Mouse (Mus musculus) hindbrain, postnatal 0 days (tissue): Measurements from ENCODE around the gene Tnfsf10. TPM values are rescaled to one million over a fixed set of nuclear protein-coding genes. Genes with fewer than 3 reads are reported as not detected.

ENCODE experiments used
- ATAC-seq: fragments of 200-750 bp; cut with Nextera tagmentation; 2 replicates; pipeline ENCODE4 v1.8.0; 2017; ENCODE audit warnings: mild to moderate bottlenecking, moderate TSS enrichment, moderate library complexity
- DNase-seq: peaks from one replicate; pipeline ENCODE4 v3.0.0-alpha.2; 2015; ENCODE audit warnings: low spot score
- H3K27ac ChIP-seq: fragments of 300-500 bp; sonication (generic); 2 replicates; pipeline ENCODE4 v1.5.1; 2014; ENCODE audit warnings: mild to moderate bottlenecking
- H3K27me3 ChIP-seq: fragments of 300-500 bp; sonication (generic); 2 replicates; pipeline ENCODE4 v1.6.1; 2014; ENCODE audit warnings: low read length, mixed read lengths; ENCODE audit not compliant: insufficient read depth
- H3K36me3 ChIP-seq: fragments of 300-500 bp; sonication (generic); 2 replicates; pipeline ENCODE4 v1.6.1; 2014; ENCODE audit warnings: low read length, mixed read lengths; ENCODE audit not compliant: insufficient read depth
- H3K4me1 ChIP-seq: fragments of 300-500 bp; sonication (generic); 2 replicates; pipeline ENCODE4 v1.6.1; 2014; ENCODE audit warnings: antibody characterized with exemption, low read length, mixed read lengths; ENCODE audit not compliant: insufficient read depth
- H3K4me2 ChIP-seq: fragments of 300-500 bp; sonication (generic); 2 replicates; pipeline ENCODE4 v1.6.1; 2014; ENCODE audit warnings: low read depth, mild to moderate bottlenecking, low read length, moderate library complexity, mixed read lengths
- H3K4me3 ChIP-seq: fragments of 300-500 bp; sonication (generic); 2 replicates; pipeline ENCODE4 v1.5.1; 2014; ENCODE audit warnings: low read length
- H3K9ac ChIP-seq: fragments of 300-500 bp; sonication (generic); replicated peaks from 2 replicates; pipeline ENCODE4 v1.6.1; 2014; ENCODE audit warnings: mild to moderate bottlenecking, low read length, moderate library complexity, mixed read lengths
- H3K9me3 ChIP-seq: fragments of 300-500 bp; sonication (generic); 2 replicates; pipeline ENCODE4 v1.6.1; 2016; ENCODE audit warnings: low read length, mixed read lengths
- CTCF ChIP-seq: IDR thresholded peaks from 2 replicates; pipeline ENCODE4 v1.5.1; 2016; ENCODE audit warnings: antibody characterized with exemption, control low read depth, low read depth
- WGBS: fragments of 180-500 bp; shearing (Covaris S2); extraction: QIAGEN DNeasy Blood & Tissue Kit; methylation state at CpG from one replicate; pipeline ENCODE4 v1.1.7; 2014; 5-methylcytosine and 5-hydroxymethylcytosine counted together
- polyA plus RNA-seq: library from polyadenylated mRNA; unstranded; fragments of >200 nt; fragmentation: Nextera tagmentation; extraction: Ambion mirVana; gene quantifications from 2 replicates; pipeline ENCODE4 v1.2.1, GENCODE M21; 2015
- total RNA-seq: library from RNA; depleted of rRNA; stranded (reverse); fragments of >200 nt; gene quantifications from 2 replicates; pipeline ENCODE4 v1.2.3, GENCODE M21; 2014

Tnfsf10 gene
- total and polyA plus RNA-seq, 2 experiments from 2014 or later = 0.35 to 0.73 TPM

DNA sequence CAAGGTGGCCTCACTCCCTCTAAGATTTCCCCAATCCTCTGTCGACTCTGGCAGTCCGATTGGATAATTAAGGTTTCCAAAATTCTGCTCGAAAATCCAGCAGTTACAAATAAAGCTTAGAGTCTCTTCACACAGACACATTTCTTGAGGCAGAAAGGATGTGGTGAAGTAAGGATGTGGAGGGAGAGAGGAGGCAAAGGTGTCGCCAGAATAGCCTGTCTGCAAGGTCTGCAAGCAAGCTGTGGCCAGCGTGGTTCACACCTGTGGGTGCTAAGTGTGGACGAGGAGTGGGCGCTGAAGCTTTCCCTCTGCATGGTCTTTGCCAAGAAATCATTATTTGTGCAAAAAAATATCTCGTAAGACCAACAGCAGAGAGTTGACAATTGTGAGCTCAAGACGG is 5.8 kb downstream of the Tnfsf10 start:
- H3K4me3 ChIP-seq = no peak overlapping the region
- H3K36me3 ChIP-seq = no peaks in the 10 kb centered on the region
- no peak overlapping the region for H3K9ac ChIP-seq
- WGBS = 85% methylated on average over 9 of the region's 9 CpGs
- TF ChIP-seq CTCF = no peak
- no peaks in the 10 kb centered on the region for H3K27me3 ChIP-seq
- DNase-seq = no peak
- H3K4me2 ChIP-seq = no peak overlapping the region
- H3K4me1 ChIP-seq = no peaks in the 10 kb centered on the region
- ATAC-seq = no peak
- H3K9me3 ChIP-seq = no peaks in the 10 kb centered on the region
- H3K27ac ChIP-seq = no peak overlapping the region

DNA sequence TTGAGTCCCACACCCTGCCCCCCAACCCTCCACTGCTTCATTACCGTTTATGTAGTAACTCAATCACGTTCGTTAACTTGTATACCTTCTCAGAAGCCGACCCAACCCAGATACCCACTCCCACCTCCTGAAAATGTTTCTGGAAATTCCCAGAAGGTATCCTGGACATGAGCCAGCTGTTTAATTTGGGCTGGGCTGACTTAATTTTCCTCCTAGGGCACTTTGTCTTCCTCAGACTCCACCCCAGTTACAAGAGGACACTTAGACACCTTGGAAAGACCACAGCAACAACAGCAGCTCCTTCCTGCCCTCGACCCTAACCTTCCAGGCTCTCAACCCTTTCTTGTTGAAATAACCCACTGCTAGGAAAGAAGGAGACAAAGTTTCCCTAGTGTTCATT is 6.7 kb downstream of the Tnfsf10 start:
- Histone ChIP-seq H3K27me3 (no peaks in the 10 kb centered on the region), H3K36me3 (no peaks in the 10 kb centered on the region), H3K4me1 (no peaks in the 10 kb centered on the region), H3K27ac (no peak overlapping the region), H3K9ac (no peak overlapping the region), H3K9me3 (no peaks in the 10 kb centered on the region), H3K4me3 (no peak overlapping the region), H3K4me2 (no peak overlapping the region)
- ATAC-seq (no peak), DNase-seq (no peak)
- WGBS = 77% methylated on average over 5 of the region's 5 CpGs
- TF ChIP-seq CTCF = no peak

DNA sequence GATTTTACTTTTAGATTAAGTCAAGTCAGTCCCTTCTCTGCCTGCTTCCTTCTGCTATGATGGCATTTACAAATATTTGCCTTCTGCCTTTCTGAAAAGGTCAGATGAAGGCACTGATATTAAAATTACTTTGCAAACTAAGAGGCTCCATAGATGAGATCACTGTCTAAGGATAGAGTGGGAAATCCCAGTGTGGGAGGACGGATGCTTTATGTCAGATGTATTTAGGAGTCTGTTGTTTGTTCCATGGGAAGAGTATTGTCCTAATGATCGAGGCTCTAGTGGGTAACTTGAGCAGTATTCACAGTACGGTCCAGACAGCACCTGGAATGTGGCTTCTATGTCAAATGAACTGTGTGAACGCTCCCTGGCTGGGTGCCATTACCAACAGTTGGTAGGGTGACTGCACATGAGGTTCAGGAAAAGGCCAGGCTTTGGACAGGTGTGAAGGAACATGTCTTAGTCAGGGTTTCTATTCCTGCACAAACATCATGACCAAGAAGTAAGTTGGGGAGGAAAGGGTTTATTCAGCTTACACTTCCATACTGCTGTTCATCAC is 9.9 kb downstream of the Tnfsf10 start:
- H3K9me3 ChIP-seq = no peaks in the 10 kb centered on the region
- ATAC-seq = no peak
- H3K36me3 ChIP-seq = no peaks in the 10 kb centered on the region
- no peak for TF ChIP-seq CTCF
- H3K9ac ChIP-seq = no peak overlapping the region
- 65% methylated on average over 4 of the region's 4 CpGs for WGBS
- H3K4me3 ChIP-seq = no peak overlapping the region
- no peak overlapping the region for H3K27ac ChIP-seq
- DNase-seq = no peak
- H3K4me1 ChIP-seq = no peaks in the 10 kb centered on the region
- H3K4me2 ChIP-seq = no peak overlapping the region
- no peaks in the 10 kb centered on the region for H3K27me3 ChIP-seq

DNA sequence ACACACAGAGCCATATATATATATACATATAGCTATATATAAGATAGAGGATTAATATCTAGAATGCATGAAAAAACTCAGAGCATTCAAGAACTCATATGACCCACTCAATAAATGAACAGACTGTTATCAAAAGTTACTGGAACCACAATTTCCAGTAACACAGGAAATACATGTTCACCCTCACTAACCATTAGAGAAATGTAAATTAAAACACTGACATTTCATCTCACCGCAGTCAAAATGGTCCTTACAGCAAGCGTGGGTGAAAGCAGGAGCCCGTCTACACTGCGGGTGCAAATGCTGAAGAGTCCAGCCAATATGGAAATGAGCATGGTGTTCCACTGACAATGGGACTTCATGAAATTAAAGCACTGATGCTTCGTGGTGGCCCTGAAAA is 13.9 kb downstream of the Tnfsf10 start:
- Histone ChIP-seq H3K9me3 (no peaks in the 10 kb centered on the region), H3K27ac (no peak overlapping the region), H3K4me2 (no peak overlapping the region), H3K27me3 (no peaks in the 10 kb centered on the region), H3K4me1 (no peaks in the 10 kb centered on the region), H3K4me3 (no peak overlapping the region), H3K36me3 (no peaks in the 10 kb centered on the region), H3K9ac (no peak overlapping the region)
- TF ChIP-seq CTCF = no peak
- DNase-seq (no peak), ATAC-seq (no peak)
- WGBS = 89% methylated on average over 5 of the region's 5 CpGs

DNA sequence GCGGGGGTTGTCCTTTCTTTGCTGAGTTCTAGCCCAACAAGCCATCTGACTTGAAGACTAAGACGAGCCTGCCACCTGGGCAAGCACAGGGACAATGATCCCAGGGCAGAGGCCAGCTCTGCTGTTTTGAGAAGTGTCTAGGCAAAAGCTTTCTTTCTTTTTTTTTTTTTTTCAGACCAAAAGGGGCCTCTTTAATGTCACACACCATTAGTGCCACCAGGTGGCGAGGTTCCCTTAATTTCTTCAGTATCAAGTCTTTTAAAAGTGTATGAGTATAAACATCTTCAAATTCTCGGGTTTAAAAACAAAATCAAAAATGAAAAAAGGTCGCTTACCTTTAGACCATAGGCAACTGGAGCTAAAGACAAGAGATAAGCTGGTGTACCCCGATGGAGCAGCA is 21.6 kb downstream of the Tnfsf10 start:
- ATAC-seq (peak; percentile 24; the same call in 1 of the 2 replicates), DNase-seq (peak; percentile 80)
- Histone ChIP-seq H3K36me3 (no peaks in the 10 kb centered on the region), H3K4me1 (no peaks in the 10 kb centered on the region), H3K27me3 (no peaks in the 10 kb centered on the region), H3K9ac (no peak overlapping the region), H3K27ac (no peak overlapping the region), H3K4me2 (no peak overlapping the region), H3K9me3 (no peaks in the 10 kb centered on the region), H3K4me3 (no peak overlapping the region)
- 38% methylated on average over 6 of the region's 6 CpGs for WGBS
- TF ChIP-seq CTCF = peak; percentile 66

DNA sequence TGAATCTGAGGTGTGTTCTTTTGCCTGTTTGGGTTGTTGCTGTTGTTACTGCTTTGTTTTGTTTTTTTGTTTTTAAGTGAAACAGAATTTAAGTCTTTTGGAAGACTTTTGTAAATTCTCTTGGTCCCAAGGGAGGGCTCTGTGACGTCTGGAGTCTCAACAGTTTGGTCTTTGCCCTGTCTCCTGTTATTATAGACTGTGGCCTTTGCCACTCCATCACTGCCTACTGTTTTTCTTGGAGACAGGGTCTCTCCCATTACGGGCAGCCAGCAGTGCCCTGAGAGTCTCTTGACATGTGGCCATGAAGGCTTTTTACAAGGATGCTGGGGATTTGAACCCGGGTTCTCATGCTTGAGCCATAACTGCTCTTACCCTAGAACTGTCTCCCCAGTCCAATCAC is 22.1 kb downstream of the Tnfsf10 start:
- H3K4me3 ChIP-seq = no peak overlapping the region
- DNase-seq (no peak), ATAC-seq (no peak)
- no peak overlapping the region for H3K9ac ChIP-seq
- no peak for TF ChIP-seq CTCF
- no peak overlapping the region for H3K4me2 ChIP-seq
- no peaks in the 10 kb centered on the region for H3K4me1 ChIP-seq
- H3K9me3 ChIP-seq = no peaks in the 10 kb centered on the region
- no peak overlapping the region for H3K27ac ChIP-seq
- WGBS = 64% methylated on average over 3 of the region's 3 CpGs
- no peaks in the 10 kb centered on the region for H3K27me3 ChIP-seq
- no peaks in the 10 kb centered on the region for H3K36me3 ChIP-seq

DNA sequence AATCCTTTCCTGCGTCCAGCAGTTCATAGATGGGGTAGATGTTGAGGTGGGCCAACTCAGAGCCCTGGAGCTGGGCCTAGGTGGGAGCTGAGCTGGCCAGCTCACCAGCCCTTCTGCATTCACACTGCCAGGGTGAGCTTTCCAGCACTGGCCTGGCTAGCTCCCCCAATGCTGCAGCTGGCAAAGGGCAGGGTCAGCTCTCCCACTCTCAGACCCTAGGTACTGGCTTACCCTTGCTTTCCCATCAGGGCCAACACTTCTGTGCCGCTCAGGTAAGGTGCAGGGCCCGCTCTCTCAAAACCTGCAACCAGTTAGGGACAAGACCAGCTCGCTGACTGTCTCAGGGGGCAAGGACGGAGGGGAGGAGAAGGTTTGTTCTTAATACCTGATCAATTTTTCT is 23.9 kb downstream of the Tnfsf10 start:
- ATAC-seq (no peak), DNase-seq (no peak)
- Histone ChIP-seq H3K27me3 (no peaks in the 10 kb centered on the region), H3K4me2 (no peak overlapping the region), H3K36me3 (no peaks in the 10 kb centered on the region), H3K4me1 (no peaks in the 10 kb centered on the region), H3K4me3 (no peak overlapping the region), H3K9ac (no peak overlapping the region), H3K27ac (no peak overlapping the region), H3K9me3 (no peaks in the 10 kb centered on the region)
- WGBS = 89% methylated on average over 5 of the region's 5 CpGs
- TF ChIP-seq CTCF = no peak
